Mouse (Mus musculus) heart, adult 2 months (tissue): ENCODE data around the gene Mad1l1.

Experiments
- CTCF ChIP-seq: fragments of 200-600 bp; IDR thresholded peaks from 2 replicates; pipeline ENCODE4 v1.8.1; 2022; ENCODE audit warnings: antibody characterized with exemption, mild to moderate bottlenecking, moderate library complexity
- POLR2A ChIP-seq: fragments of 200-500 bp; IDR thresholded peaks from 2 replicates; pipeline ENCODE4 v1.6.1; 2011; ENCODE audit warnings: mild to moderate bottlenecking, low read depth, low read length, control low read depth; ENCODE audit not compliant: insufficient read depth

- TF ChIP-seq POLR2A (no peak), CTCF (no peak)
Observed at GRCm38 (mm10) chr5:140163947-140164346, 157.4 kb downstream of the Mad1l1 start.
